Mouse (Mus musculus) erythroblast, embryonic 14.5 days (primary cell): ENCODE data around the gene Med25.

ENCODE experiments used
- GATA1 ChIP-seq: IDR thresholded peaks from 2 replicates; pipeline ENCODE4 v1.6.1; 2012; ENCODE audit warnings: low read length, inconsistent platforms, mixed read lengths
- TAL1 ChIP-seq: IDR thresholded peaks from 3 replicates; pipeline ENCODE4 v1.6.1; 2012; ENCODE audit warnings: low read length, inconsistent platforms, mixed read lengths

- TF ChIP-seq GATA1 (no peak), TAL1 (no peak)
These were observed 53.4 kb downstream of the Med25 start for GRCm38 (mm10) chr7:44839171-44839490.
